Mouse (Mus musculus) hindbrain, embryonic 13.5 days (tissue): ENCODE data around the gene Gdpd3. TPM values are rescaled to one million over a fixed set of nuclear protein-coding genes. Genes with fewer than 3 reads are reported as not detected.
A peak's percentile ranks its signal among the peaks of the same experiment; 100 is the strongest.
"Not testable (repeated sequence)": the region's sequence is repeated elsewhere in the genome, so short reads cannot be mapped to it uniquely, and the experiment has no call there.

Source experiments
- ATAC-seq: fragments of 200-750 bp; cut with Nextera tagmentation; 2 replicates; pipeline ENCODE4 v1.8.0; 2017; ENCODE audit warnings: moderate TSS enrichment; ENCODE audit not compliant: low FRiP score
- H3K27ac ChIP-seq: fragments of 300-500 bp; sonication (generic); 2 replicates; pipeline ENCODE4 v1.5.1; 2015; ENCODE audit warnings: inconsistent platforms, mild to moderate bottlenecking, moderate library complexity
- H3K27me3 ChIP-seq: fragments of 300-500 bp; sonication (generic); 2 replicates; pipeline ENCODE4 v1.6.1; 2015; ENCODE audit warnings: mild to moderate bottlenecking, inconsistent platforms
- H3K36me3 ChIP-seq: fragments of 300-500 bp; sonication (generic); 2 replicates; pipeline ENCODE4 v1.6.1; 2015; ENCODE audit warnings: mild to moderate bottlenecking, inconsistent platforms
- H3K4me1 ChIP-seq: fragments of 300-500 bp; sonication (generic); replicated peaks from 2 replicates; pipeline ENCODE4 v1.6.1; 2015; ENCODE audit warnings: inconsistent platforms
- H3K4me2 ChIP-seq: fragments of 300-500 bp; sonication (generic); 2 replicates; pipeline ENCODE4 v1.6.1; 2015; ENCODE audit warnings: inconsistent platforms, mild to moderate bottlenecking, moderate library complexity
- H3K4me3 ChIP-seq: fragments of 300-500 bp; sonication (generic); 2 replicates; pipeline ENCODE4 v1.5.1; 2015; ENCODE audit warnings: mild to moderate bottlenecking, inconsistent platforms
- H3K9ac ChIP-seq: fragments of 300-500 bp; sonication (generic); 2 replicates; pipeline ENCODE4 v1.6.1; 2015; ENCODE audit warnings: mild to moderate bottlenecking, inconsistent platforms
- H3K9me3 ChIP-seq: fragments of 300-500 bp; sonication (generic); 2 replicates; pipeline ENCODE4 v1.6.1; 2016; ENCODE audit warnings: inconsistent platforms
- WGBS: fragments of 180-500 bp; shearing (Covaris S2); methylation state at CpG from one replicate; pipeline ENCODE4 v1.1.7; 2015; 5-methylcytosine and 5-hydroxymethylcytosine counted together
- polyA plus RNA-seq: library from polyadenylated mRNA; unstranded; fragments of >200 nt; fragmentation: Nextera tagmentation; extraction: Ambion mirVana; gene quantifications from 2 replicates; pipeline ENCODE4 v1.2.1, GENCODE M21; 2015

Gdpd3 gene
- polyA plus RNA-seq, 1 experiment from 2014 or later: 2.3 TPM

- ATAC-seq, H3K27me3 ChIP-seq, H3K9me3 ChIP-seq, H3K4me3 ChIP-seq, H3K4me2 ChIP-seq: not testable (repeated sequence)
- H3K9ac ChIP-seq: peak overlapping the region; percentile 20; the same call in 1 of the 2 replicates
- peaks cover 14% of the 10 kb centered on the region for H3K36me3 ChIP-seq
- 93% methylated on average over 7 of the region's 7 CpGs for WGBS
- peak overlapping the region; percentile 90 for H3K27ac ChIP-seq
- peaks cover 61% of the 10 kb centered on the region for H3K4me1 ChIP-seq
These were observed 13.0 kb downstream of the Gdpd3 start for GRCm38 (mm10) chr7:126779101-126779500.

- WGBS: under 1% methylated on average over 21 of the region's 21 CpGs
- peak overlapping the region; percentile 43 for H3K4me3 ChIP-seq
These were observed 14.1 kb downstream of the Gdpd3 start for GRCm38 (mm10) chr7:126779983-126780970.

GRCm38 (mm10) chr7:126780971-126781635 lies 15.0 kb downstream of the Gdpd3 start, which contains the start of gene Tbx6:
Gene Tbx6 (plus strand): TSS chr7:126781483.
- peak within 1 kb of the TSS; percentile 90 for H3K27ac ChIP-seq
- ATAC-seq: peak; percentile 11
- peak within 1 kb of the TSS; percentile 43 for H3K4me3 ChIP-seq
- no peaks in the 10 kb centered on the region for H3K27me3 ChIP-seq
- peak within 1 kb of the TSS; percentile 92 for H3K4me2 ChIP-seq
- H3K9ac ChIP-seq: peak within 1 kb of the TSS; percentile 72
- WGBS: 8% methylated on average over 22 of the region's 22 CpGs
- H3K4me1 ChIP-seq: peaks cover 54% of the 10 kb centered on the region
- peaks cover 34% of the 10 kb centered on the region for H3K36me3 ChIP-seq
- no peaks in the 10 kb centered on the region for H3K9me3 ChIP-seq

More at GRCm38 (mm10) chr7:126779983-126780970, 14.1 kb downstream of the Gdpd3 start:
- Histone ChIP-seq H3K27ac (peak overlapping the region; percentile 90), H3K4me2 (peak overlapping the region; percentile 92), H3K9me3 (no peaks in the 10 kb centered on the region), H3K4me1 (peaks cover 61% of the 10 kb centered on the region), H3K9ac (peak overlapping the region; percentile 72), H3K27me3 (no peaks in the 10 kb centered on the region), H3K36me3 (peaks cover 25% of the 10 kb centered on the region)
- peak; percentile 70 for ATAC-seq

- 48% methylated on average over 11 of the region's 11 CpGs for WGBS
- Histone ChIP-seq H3K4me2 (peak overlapping the region; percentile 92), H3K4me3 (peak overlapping the region; percentile 43; the same call in 1 of the 2 replicates), H3K4me1 (peaks cover 49% of the 10 kb centered on the region), H3K9ac (peak overlapping the region; percentile 72), H3K9me3 (no peaks in the 10 kb centered on the region), H3K36me3 (peaks cover 41% of the 10 kb centered on the region), H3K27ac (0 out of 2 replicates have a peak overlapping the region, but pooled peaks have one; percentile 32), H3K27me3 (no peaks in the 10 kb centered on the region)
- ATAC-seq: no peak
These were observed 15.7 kb downstream of the Gdpd3 start for GRCm38 (mm10) chr7:126781661-126782370.

GRCm38 (mm10) chr7:126782693-126783092 lies 16.6 kb downstream of the Gdpd3 start:
- Histone ChIP-seq H3K36me3 (peaks cover 50% of the 10 kb centered on the region), H3K27me3 (no peaks in the 10 kb centered on the region), H3K9me3 (no peaks in the 10 kb centered on the region), H3K4me3 (no peak overlapping the region), H3K4me2 (no peak overlapping the region), H3K27ac (no peak overlapping the region), H3K9ac (no peak overlapping the region), H3K4me1 (peaks cover 41% of the 10 kb centered on the region)
- no peak for ATAC-seq
- WGBS: 84% methylated on average over 13 of the region's 13 CpGs

GRCm38 (mm10) chr7:126784469-126784868 lies 18.3 kb downstream of the Gdpd3 start:
- no peak for ATAC-seq
- 86% methylated on average over 7 of the region's 7 CpGs for whole genome bisulfite sequencing
- peaks cover 29% of the 10 kb centered on the region for H3K4me1 ChIP-seq

GRCm38 (mm10) chr7:126785056-126785455 lies 18.9 kb downstream of the Gdpd3 start:
- H3K36me3 ChIP-seq: peaks cover 65% of the 10 kb centered on the region
- H3K27me3 ChIP-seq: no peaks in the 10 kb centered on the region
- peaks cover 24% of the 10 kb centered on the region for H3K4me1 ChIP-seq
- no peak overlapping the region for H3K4me2 ChIP-seq
- ATAC-seq: no peak
- H3K27ac ChIP-seq: no peak overlapping the region
- H3K9me3 ChIP-seq: no peaks in the 10 kb centered on the region
- H3K9ac ChIP-seq: no peak overlapping the region
- 84% methylated on average over 4 of the region's 4 CpGs for WGBS
- H3K4me3 ChIP-seq: no peak overlapping the region

More at GRCm38 (mm10) chr7:126784469-126784868, 18.3 kb downstream of the Gdpd3 start:
- no peaks in the 10 kb centered on the region for H3K9me3 ChIP-seq
- no peak overlapping the region for H3K9ac ChIP-seq
- no peak overlapping the region for H3K4me3 ChIP-seq
- H3K4me2 ChIP-seq: no peak overlapping the region
- H3K36me3 ChIP-seq: peaks cover 59% of the 10 kb centered on the region
- no peak overlapping the region for H3K27ac ChIP-seq
- H3K27me3 ChIP-seq: no peaks in the 10 kb centered on the region

GRCm38 (mm10) chr7:126786142-126786541 lies 20.0 kb downstream of the Gdpd3 start:
- Histone ChIP-seq H3K36me3 (peaks cover 67% of the 10 kb centered on the region), H3K27ac (no peak overlapping the region), H3K4me3 (no peak overlapping the region), H3K4me2 (no peak overlapping the region), H3K4me1 (peaks cover 26% of the 10 kb centered on the region), H3K27me3 (no peaks in the 10 kb centered on the region), H3K9me3 (no peaks in the 10 kb centered on the region), H3K9ac (no peak overlapping the region)
- ATAC-seq: no peak
- 95% methylated on average over 14 of the region's 14 CpGs for WGBS

- peaks cover 30% of the 10 kb centered on the region for H3K4me1 ChIP-seq
- H3K4me2 ChIP-seq: no peak overlapping the region
- no peak overlapping the region for H3K27ac ChIP-seq
- ATAC-seq: no peak
- H3K27me3 ChIP-seq: no peaks in the 10 kb centered on the region
- H3K4me3 ChIP-seq: no peak overlapping the region
- H3K9ac ChIP-seq: no peak overlapping the region
- no peaks in the 10 kb centered on the region for H3K9me3 ChIP-seq
- peaks cover 61% of the 10 kb centered on the region for H3K36me3 ChIP-seq
- 93% methylated on average over 4 of the region's 4 CpGs for WGBS
These were observed 23.0 kb downstream of the Gdpd3 start for GRCm38 (mm10) chr7:126789141-126789540.

GRCm38 (mm10) chr7:126791851-126792720 lies 26.0 kb downstream of the Gdpd3 start, which contains the start of gene Ppp4c:
Gene Ppp4c (minus strand): TSS chr7:126792496.
- peak; percentile 91 for ATAC-seq
- H3K27me3 ChIP-seq: no peaks in the 10 kb centered on the region
- peak within 1 kb of the TSS; percentile 88 for H3K4me2 ChIP-seq
- peak within 1 kb of the TSS; percentile 94 for H3K27ac ChIP-seq
- peak within 1 kb of the TSS; percentile 95 for H3K9ac ChIP-seq
- H3K4me3 ChIP-seq: peak within 1 kb of the TSS; percentile 82
- under 1% methylated on average over 75 of the region's 83 CpGs for WGBS
- no peaks in the 10 kb centered on the region for H3K9me3 ChIP-seq
- peaks cover 58% of the 10 kb centered on the region for H3K36me3 ChIP-seq
- H3K4me1 ChIP-seq: peaks cover 42% of the 10 kb centered on the region
